Mouse (Mus musculus) adrenal gland, postnatal 14 days (tissue): ENCODE measurements around the gene Lmx1b. TPM values are rescaled to one million over a fixed set of nuclear protein-coding genes. Genes with fewer than 3 reads are reported as not detected.
A peak's percentile ranks its signal among the peaks of the same experiment; 100 is the strongest.

Experiments
- DNase-seq: peaks from one replicate; pipeline ENCODE4 v3.0.0; 2021; ENCODE audit warnings: mixed read lengths
- total RNA-seq: library from RNA; stranded (reverse); gene quantifications from 2 replicates; pipeline ENCODE4 v1.2.3, GENCODE M21; 2021

Lmx1b gene
- total RNA-seq, 1 experiment from 2014 or later, result not detected

- DNase-seq, result peak; percentile 51
Measured at GRCm38 (mm10) chr2:33542696-33543428, 97.4 kb downstream of the Lmx1b start.

GRCm38 (mm10) chr2:33525274-33526055 is 114.8 kb downstream of the Lmx1b start:
- DNase-seq, result no peak

- DNase-seq, result no peak
Measured at GRCm38 (mm10) chr2:33515856-33516255, 124.5 kb downstream of the Lmx1b start.

- DNase-seq, result no peak
Measured at GRCm38 (mm10) chr2:33515431-33515830, 124.9 kb downstream of the Lmx1b start.

Other genes starting within 250 kb of the Lmx1b start
- 12.7 and 15.1 TPM in 2 replicates for gene Zbtb34, start 209.2 kb downstream of the Lmx1b start, total RNA-seq
- 22.1 and 22.2 TPM in 2 replicates for gene Zbtb43, start 172.0 kb downstream of the Lmx1b start, total RNA-seq
- gene Mvb12b, start 247.4 kb upstream of the Lmx1b start, total RNA-seq, result 17.7 and 19.0 TPM in 2 replicates